Mouse (Mus musculus) heart, postnatal 0 days (tissue): Measurements from ENCODE around the gene Rbms3.

ENCODE experiments used
- CTCF ChIP-seq: IDR thresholded peaks from 2 replicates; pipeline ENCODE4 v1.5.1; 2016; ENCODE audit warnings: antibody characterized with exemption, control low read depth, low read depth
- EP300 ChIP-seq: IDR thresholded peaks from 2 replicates; pipeline ENCODE4 v1.6.1; 2016; ENCODE audit warnings: antibody characterized with exemption, low read depth

DNA sequence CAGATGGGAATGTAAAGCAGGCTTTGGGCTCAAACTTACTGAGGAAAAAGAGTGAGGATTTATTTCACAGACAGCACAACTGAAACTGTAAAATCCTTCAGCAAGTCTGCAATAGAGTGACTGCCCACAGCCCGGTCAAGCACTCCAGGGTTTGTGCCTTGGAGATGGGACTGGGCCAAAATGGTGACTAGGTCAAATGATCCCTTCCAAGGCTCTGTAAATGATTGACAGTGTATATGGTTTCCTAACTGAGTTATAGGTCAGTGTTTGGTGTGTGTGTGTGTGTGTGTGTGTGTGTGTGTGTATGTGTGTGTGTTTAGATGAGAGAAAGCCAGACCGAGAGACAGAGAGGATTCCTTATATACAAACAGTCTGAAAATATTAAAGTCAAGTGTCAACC lies 673.6 kb downstream of the Rbms3 start:
- TF ChIP-seq CTCF, result no peak
- no peak for TF ChIP-seq EP300
